Mouse (Mus musculus) liver, adult 2 months (tissue): ENCODE measurements at regions not wholly inside any gene's neighbourhood (a gene's known extent, or its start where the extent isn't known, plus 50 kb on each side); places are given as distances from the start of the nearest gene placed in this dataset.

Source experiments
- DNase-seq: peaks from one replicate; pipeline ENCODE4 v3.0.0-alpha.2; 2011; ENCODE audit warnings: low read depth, low spot score; ENCODE audit errors: extremely low read depth
- H3K27ac ChIP-seq: fragments of 200-500 bp; replicated peaks from 2 replicates; pipeline ENCODE4 v1.5.1; 2012; ENCODE audit warnings: low read depth, mild to moderate bottlenecking, control low read depth, inconsistent platforms, low read length; ENCODE audit not compliant: insufficient read depth
- H3K27me3 ChIP-seq: fragments of 200-500 bp; 2 replicates; pipeline ENCODE4 v1.6.1; 2012; ENCODE audit warnings: mild to moderate bottlenecking, moderate library complexity, low read length, inconsistent platforms; ENCODE audit not compliant: control insufficient read depth, insufficient read depth
- H3K36me3 ChIP-seq: fragments of 200-500 bp; 2 replicates; pipeline ENCODE4 v1.6.1; 2012; ENCODE audit warnings: low read length, inconsistent platforms; ENCODE audit not compliant: control insufficient read depth, insufficient read depth
- H3K4me1 ChIP-seq: fragments of 200-500 bp; 2 replicates; pipeline ENCODE4 v1.6.1; 2011; ENCODE audit warnings: low read length; ENCODE audit not compliant: control insufficient read depth, insufficient read depth
- H3K4me3 ChIP-seq: fragments of 200-500 bp; 2 replicates; pipeline ENCODE4 v1.5.1; 2011; ENCODE audit warnings: low read depth, mild to moderate bottlenecking, control low read depth, low read length, moderate library complexity; ENCODE audit not compliant: insufficient read depth
- H3K79me2 ChIP-seq: fragments of 200-500 bp; 2 replicates; pipeline ENCODE4 v1.6.1; 2012; ENCODE audit warnings: inconsistent platforms, mild to moderate bottlenecking, low read length, moderate library complexity; ENCODE audit not compliant: control insufficient read depth, insufficient read depth
- H3K9ac ChIP-seq: fragments of 200-500 bp; 2 replicates; pipeline ENCODE4 v1.6.1; 2012; ENCODE audit warnings: low read depth, mild to moderate bottlenecking, control low read depth, inconsistent platforms, low read length
- CTCF ChIP-seq: fragments of 200-500 bp; IDR thresholded peaks from 2 replicates; pipeline ENCODE4 v1.5.1; 2011; ENCODE audit warnings: low read depth, low read length, control low read depth
- POLR2A ChIP-seq: fragments of 200-500 bp; IDR thresholded peaks from 2 replicates; pipeline ENCODE4 v1.6.1; 2011; ENCODE audit warnings: low read length, control low read depth; ENCODE audit not compliant: insufficient read depth; ENCODE audit errors: extremely low read depth
- WGBS: fragments of 180-500 bp; shearing (Covaris S2); methylation state at CpG from one replicate; pipeline ENCODE4 v1.1.7; 2018; 5-methylcytosine and 5-hydroxymethylcytosine counted together

- DNase-seq = no peak
- H3K27ac ChIP-seq = no peak overlapping the region
- no peaks in the 10 kb centered on the region for H3K27me3 ChIP-seq
- H3K4me1 ChIP-seq = no peaks in the 10 kb centered on the region
- no peaks in the 10 kb centered on the region for H3K36me3 ChIP-seq
- WGBS = 88% methylated on average over 6 of the region's 6 CpGs
- no peaks in the 10 kb centered on the region for H3K79me2 ChIP-seq
- H3K9ac ChIP-seq = no peak overlapping the region
- TF ChIP-seq CTCF (no peak), POLR2A (no peak)
- H3K4me3 ChIP-seq = no peak overlapping the region
Measured at GRCm38 (mm10) chr4:142464066-142464465, 224.9 kb upstream of the Kazn start.

DNA sequence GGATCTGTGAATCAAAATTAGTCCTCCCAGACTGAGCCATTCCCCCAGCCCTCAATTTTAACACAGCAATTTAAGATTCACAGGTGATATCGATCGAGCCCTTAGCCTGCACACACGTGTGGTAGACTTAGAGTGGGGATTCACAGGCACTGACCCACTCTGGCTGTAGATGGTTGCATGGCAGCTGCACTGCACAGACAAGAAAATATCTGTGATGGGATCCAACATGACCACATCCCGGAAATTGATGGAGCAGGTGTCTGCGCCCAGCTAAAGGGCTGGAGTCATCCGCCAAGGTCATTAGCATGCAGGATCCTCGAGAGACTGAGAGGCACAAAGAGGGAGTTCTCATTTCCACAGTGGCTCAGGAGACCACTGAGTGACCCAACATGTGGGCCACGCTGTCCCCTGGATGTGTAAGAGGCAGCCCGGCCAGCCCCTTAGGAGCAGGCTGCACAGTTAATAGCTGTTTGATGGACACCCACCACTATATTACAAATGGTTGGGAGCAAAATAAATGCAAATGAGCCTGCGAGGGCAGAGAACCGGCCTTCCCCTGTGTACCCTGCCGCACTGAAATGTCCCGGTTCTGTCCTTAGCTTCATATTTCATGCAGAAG lies 221.4 kb upstream of the Kazn start:
- Histone ChIP-seq H3K79me2 (no peaks in the 10 kb centered on the region), H3K27me3 (no peaks in the 10 kb centered on the region), H3K27ac (no peak overlapping the region), H3K9ac (no peak overlapping the region), H3K36me3 (no peaks in the 10 kb centered on the region), H3K4me3 (no peak overlapping the region), H3K4me1 (no peaks in the 10 kb centered on the region)
- TF ChIP-seq POLR2A (no peak), CTCF (no peak)
- 88% methylated on average over 13 of the region's 13 CpGs for WGBS
- DNase-seq = no peak

- Histone ChIP-seq H3K27ac (no peak overlapping the region), H3K4me1 (no peaks in the 10 kb centered on the region), H3K9ac (no peak overlapping the region), H3K79me2 (no peaks in the 10 kb centered on the region), H3K36me3 (no peaks in the 10 kb centered on the region), H3K27me3 (no peaks in the 10 kb centered on the region), H3K4me3 (no peak overlapping the region)
- TF ChIP-seq POLR2A = no peak
- TF ChIP-seq CTCF = no peak
- DNase-seq = no peak
- WGBS = 59% methylated on average over 11 of the region's 11 CpGs
Measured at GRCm38 (mm10) chr4:142452614-142453013, 213.4 kb upstream of the Kazn start.

- no peak for DNase-seq
- Histone ChIP-seq H3K79me2 (no peaks in the 10 kb centered on the region), H3K36me3 (no peaks in the 10 kb centered on the region), H3K27me3 (no peaks in the 10 kb centered on the region), H3K4me1 (no peaks in the 10 kb centered on the region), H3K27ac (no peak overlapping the region), H3K9ac (no peak overlapping the region), H3K4me3 (no peak overlapping the region)
- 86% methylated on average over 3 of the region's 3 CpGs for WGBS
- no peak for TF ChIP-seq CTCF
Measured at GRCm38 (mm10) chr4:142450884-142451283, 211.7 kb upstream of the Kazn start.

- Histone ChIP-seq H3K9ac (no peak overlapping the region), H3K4me3 (no peak overlapping the region), H3K79me2 (no peaks in the 10 kb centered on the region), H3K27ac (no peak overlapping the region), H3K27me3 (no peaks in the 10 kb centered on the region), H3K4me1 (no peaks in the 10 kb centered on the region), H3K36me3 (no peaks in the 10 kb centered on the region)
- DNase-seq = no peak
- WGBS = 86% methylated on average over 13 of the region's 13 CpGs
- TF ChIP-seq POLR2A = no peak
- TF ChIP-seq CTCF = no peak
Measured at GRCm38 (mm10) chr4:142449713-142450112, 210.5 kb upstream of the Kazn start.

DNA sequence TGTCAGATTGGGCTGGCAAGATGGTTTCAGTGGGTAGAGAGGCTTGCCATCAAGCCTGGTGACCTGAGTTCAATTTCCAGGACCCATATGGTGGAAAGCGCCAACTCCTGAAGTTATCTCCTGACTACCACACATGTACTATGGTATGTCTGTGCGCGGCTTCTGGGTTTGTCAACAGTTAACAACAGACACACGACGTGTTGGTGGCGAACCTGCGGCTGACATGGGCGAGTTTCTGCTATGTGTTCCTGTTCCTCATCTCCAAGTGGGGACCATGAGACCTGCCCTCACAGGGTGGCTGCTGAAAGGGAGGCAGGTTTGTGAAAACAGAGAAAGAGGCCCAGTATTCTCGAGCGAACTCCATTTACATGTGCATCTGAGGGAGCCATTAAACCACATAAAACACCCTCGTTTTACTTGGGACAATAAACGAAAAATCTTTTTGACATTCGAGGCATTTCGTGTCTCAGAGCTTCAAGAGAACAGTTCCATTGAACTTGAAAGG lies 210.0 kb upstream of the Kazn start:
- DNase-seq = no peak
- Histone ChIP-seq H3K36me3 (no peaks in the 10 kb centered on the region), H3K79me2 (no peaks in the 10 kb centered on the region), H3K27me3 (no peaks in the 10 kb centered on the region), H3K9ac (no peak overlapping the region), H3K4me1 (no peaks in the 10 kb centered on the region), H3K27ac (no peak overlapping the region), H3K4me3 (no peak overlapping the region)
- WGBS = 89% methylated on average over 14 of the region's 14 CpGs
- TF ChIP-seq CTCF (no peak), POLR2A (no peak)
